Mouse (Mus musculus) midbrain, embryonic 14.5 days (tissue): Measurements from ENCODE around the gene Ctnna3. TPM values are rescaled to one million over a fixed set of nuclear protein-coding genes. Genes with fewer than 3 reads are reported as not detected.
A peak's percentile ranks its signal among the peaks of the same experiment; 100 is the strongest.
"Not testable (repeated sequence)": the region's sequence is repeated elsewhere in the genome, so short reads cannot be mapped to it uniquely, and the experiment has no call there.

ENCODE experiments used
- ATAC-seq: fragments of 200-750 bp; cut with Nextera tagmentation; 2 replicates; pipeline ENCODE4 v1.8.0; 2017; ENCODE audit warnings: moderate number of reproducible peaks, moderate library complexity; ENCODE audit not compliant: low FRiP score, low TSS enrichment
- DNase-seq: peaks from one replicate; pipeline ENCODE4 v3.0.0-alpha.2; 2015
- H3K27ac ChIP-seq: fragments of 300-500 bp; sonication (generic); replicated peaks from 2 replicates; pipeline ENCODE4 v1.5.1; 2014; ENCODE audit warnings: mild to moderate bottlenecking, low read depth, low read length, moderate library complexity
- H3K27me3 ChIP-seq: fragments of 300-500 bp; sonication (generic); 2 replicates; pipeline ENCODE4 v1.6.1; 2014; ENCODE audit warnings: low read length, control low read depth, mixed read lengths; ENCODE audit not compliant: control insufficient read depth, insufficient read depth
- H3K36me3 ChIP-seq: fragments of 300-500 bp; sonication (generic); 2 replicates; pipeline ENCODE4 v1.6.1; 2014; ENCODE audit warnings: low read length, control low read depth; ENCODE audit not compliant: control insufficient read depth, insufficient read depth
- H3K4me1 ChIP-seq: fragments of 300-500 bp; sonication (generic); 2 replicates; pipeline ENCODE4 v1.6.1; 2014; ENCODE audit warnings: mild to moderate bottlenecking, antibody characterized with exemption, low read length, control low read depth; ENCODE audit not compliant: control insufficient read depth, insufficient read depth
- H3K4me2 ChIP-seq: fragments of 300-500 bp; sonication (generic); 2 replicates; pipeline ENCODE4 v1.6.1; 2014; ENCODE audit warnings: mild to moderate bottlenecking, low read length, moderate library complexity
- H3K4me3 ChIP-seq: fragments of 300-500 bp; sonication (generic); replicated peaks from 2 replicates; pipeline ENCODE4 v1.5.1; 2014; ENCODE audit warnings: low read depth, low read length
- H3K9ac ChIP-seq: fragments of 300-500 bp; sonication (generic); replicated peaks from 2 replicates; pipeline ENCODE4 v1.6.1; 2014; ENCODE audit warnings: mild to moderate bottlenecking, low read length, moderate library complexity
- H3K9me3 ChIP-seq: fragments of 300-500 bp; sonication (generic); 2 replicates; pipeline ENCODE4 v1.6.1; 2016; ENCODE audit warnings: low read length, control low read depth, mixed read lengths; ENCODE audit not compliant: control insufficient read depth
- WGBS: fragments of 180-500 bp; shearing (Covaris S2); extraction: QIAGEN DNeasy Blood & Tissue Kit; methylation state at CpG from one replicate; pipeline ENCODE4 v1.1.7; 2014; 5-methylcytosine and 5-hydroxymethylcytosine counted together
- polyA plus RNA-seq: library from polyadenylated mRNA; unstranded; fragments of >200 nt; fragmentation: Nextera tagmentation; extraction: Ambion mirVana; gene quantifications from 2 replicates; pipeline ENCODE4 v1.2.1, GENCODE M21; 2014

Gene Ctnna3
- polyA plus RNA-seq, result 0.94 and 1.1 TPM in 2 replicates

DNA sequence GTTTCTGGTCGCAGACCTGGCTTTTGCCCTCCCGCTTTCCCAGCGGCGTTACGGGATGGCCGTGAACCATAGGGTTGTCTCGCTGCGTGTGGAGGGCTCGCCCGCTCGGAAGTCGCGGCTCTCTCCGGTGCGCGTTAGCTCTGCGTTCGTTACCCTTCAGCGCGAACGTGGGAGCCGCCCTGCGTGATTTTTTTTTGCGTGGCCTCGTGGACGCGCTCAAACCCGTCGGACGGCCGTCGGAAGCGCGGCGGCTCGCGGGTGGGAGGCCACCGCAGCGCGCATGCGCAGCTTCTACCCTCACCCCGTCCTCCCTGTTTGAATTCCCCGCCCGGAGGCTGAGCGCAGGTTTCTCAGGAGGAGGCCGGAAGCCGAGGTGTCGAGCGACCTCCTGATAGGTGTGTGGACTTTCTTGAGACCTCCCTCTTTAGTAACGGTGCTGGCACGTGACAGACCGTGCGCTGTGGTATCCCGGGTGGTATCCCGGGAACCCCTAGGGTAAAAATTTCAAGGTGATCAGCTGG is at the start of gene Ctnna3:
TSS of gene Ctnna3 (plus strand) at position 314 of the 521 bp plus-strand sequence.
- no peaks in the 10 kb centered on the region for H3K9me3 ChIP-seq
- H3K4me1 ChIP-seq, result no peaks in the 10 kb centered on the region
- DNase-seq (peak; percentile 98), ATAC-seq (peak; percentile 96)
- H3K9ac ChIP-seq, result peak within 1 kb of the TSS; percentile 54
- no peaks in the 10 kb centered on the region for H3K36me3 ChIP-seq
- H3K4me3 ChIP-seq, result peak within 1 kb of the TSS; percentile 77
- H3K27me3 ChIP-seq, result no peaks in the 10 kb centered on the region
- H3K4me2 ChIP-seq, result peak within 1 kb of the TSS; percentile 81
- WGBS, result under 1% methylated on average over 55 of the region's 55 CpGs
- H3K27ac ChIP-seq, result peak within 1 kb of the TSS; percentile 70

- H3K27ac ChIP-seq, result 0 out of 2 replicates have a peak within 1 kb of the TSS, but pooled peaks have one; percentile 32
- H3K36me3 ChIP-seq, result no peaks in the 10 kb centered on the region
- H3K9ac ChIP-seq, result peak within 1 kb of the TSS; percentile 69
- 7% methylated on average over 24 of the region's 24 CpGs for WGBS
- peak within 1 kb of the TSS; percentile 92 for H3K4me2 ChIP-seq
- H3K9me3 ChIP-seq, result no peaks in the 10 kb centered on the region
- ATAC-seq (no peak), DNase-seq (peak; percentile 18)
- peaks cover 4% of the 10 kb centered on the region; the same call in 1 of the 2 replicates for H3K27me3 ChIP-seq
- peak within 1 kb of the TSS; percentile 57 for H3K4me3 ChIP-seq
- H3K4me1 ChIP-seq, result peaks cover 8% of the 10 kb centered on the region; the same call in 1 of the 2 replicates
Measured at GRCm38 (mm10) chr10:63381498-63382280, 48.2 kb upstream of the Ctnna3 start, which contains the start of gene Sirt1. Sirt1 (minus strand) TSS chr10:63381704.

DNA sequence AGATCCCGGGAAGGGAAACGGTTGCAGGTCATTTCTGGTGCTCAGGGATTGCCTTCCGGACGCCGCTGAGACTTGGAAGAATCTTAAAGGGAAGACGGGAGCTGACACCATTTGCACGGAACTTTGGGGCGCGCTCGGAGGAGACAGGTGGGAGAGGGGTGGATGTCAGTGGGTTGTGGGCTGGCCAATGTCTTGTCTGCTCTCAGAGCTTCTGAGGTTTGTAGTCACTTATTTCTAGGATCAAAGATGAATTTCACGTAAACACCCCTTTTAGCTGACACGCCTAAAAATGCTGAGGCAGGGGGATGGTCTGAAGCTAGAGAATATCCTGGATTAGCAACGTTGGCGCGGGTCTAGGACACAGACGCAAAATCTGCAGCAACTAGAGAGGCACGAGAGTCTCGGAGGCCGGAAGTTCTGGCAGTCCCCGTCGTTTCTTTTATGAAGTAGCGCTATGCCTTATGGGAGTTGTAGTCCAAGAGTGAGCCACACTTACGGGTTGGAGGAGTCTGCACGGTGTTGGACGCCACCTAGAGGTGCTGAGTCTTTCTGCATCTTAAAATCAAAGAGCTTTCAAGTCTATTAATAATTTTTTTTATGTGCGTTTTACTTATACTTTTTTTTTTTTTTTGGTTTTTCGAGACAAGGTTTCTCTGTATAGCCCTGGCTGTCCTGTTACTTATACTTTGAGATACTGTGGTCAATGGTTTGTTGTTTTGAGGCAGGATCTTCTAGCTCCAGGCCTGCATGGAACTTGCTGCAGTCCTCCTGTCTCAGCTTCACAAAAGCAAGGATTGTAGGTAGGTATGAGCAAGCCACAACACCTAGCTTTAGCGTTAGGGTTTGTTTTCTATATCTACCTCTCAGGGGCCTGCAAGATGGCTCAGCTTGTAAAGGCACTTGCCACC is 47.3 kb upstream of the Ctnna3 start, which contains the start of gene Dnajc12:
TSS of gene Dnajc12 (plus strand) at position 72 of the 908 bp plus-strand sequence.
- H3K9me3 ChIP-seq, result no peaks in the 10 kb centered on the region
- under 1% methylated on average over 28 of the region's 28 CpGs for WGBS
- DNase-seq (peak; percentile 98), ATAC-seq (peak; percentile 93)
- H3K9ac ChIP-seq, result peak within 1 kb of the TSS; percentile 69
- peaks cover 8% of the 10 kb centered on the region; the same call in 1 of the 2 replicates for H3K4me1 ChIP-seq
- no peaks in the 10 kb centered on the region for H3K36me3 ChIP-seq
- H3K27ac ChIP-seq, result 0 out of 2 replicates have a peak within 1 kb of the TSS, but pooled peaks have one; percentile 32
- H3K4me2 ChIP-seq, result peak within 1 kb of the TSS; percentile 92
- peak within 1 kb of the TSS; percentile 57 for H3K4me3 ChIP-seq
- H3K27me3 ChIP-seq, result peaks cover 4% of the 10 kb centered on the region; the same call in 1 of the 2 replicates

DNA sequence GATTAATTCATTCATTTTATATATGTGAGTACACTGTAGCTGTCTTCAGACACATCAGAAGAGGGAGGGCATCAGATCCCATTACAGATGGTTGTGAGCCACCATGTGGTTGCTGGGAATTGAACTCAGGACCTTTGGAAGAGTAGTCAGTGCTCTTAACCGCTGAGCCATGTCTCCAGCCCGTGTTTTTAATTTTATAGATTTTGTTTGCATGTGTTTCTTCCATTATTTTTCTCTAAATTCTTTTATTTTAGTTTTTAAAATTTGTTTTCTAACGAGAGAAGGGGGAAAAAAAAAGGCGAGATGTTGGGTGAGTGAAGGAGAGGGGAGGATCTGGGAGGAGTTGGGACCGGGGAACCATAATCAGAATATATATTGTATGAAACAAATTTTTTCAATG is 44.0 kb upstream of the Ctnna3 start:
- H3K27ac ChIP-seq, result not testable (repeated sequence)

GRCm38 (mm10) chr10:63386444-63386843 is 43.5 kb upstream of the Ctnna3 start:
- under 1% methylated on average over 19 of the region's 19 CpGs for WGBS
- ATAC-seq, result peak; percentile 81
- no peaks in the 10 kb centered on the region for H3K27me3 ChIP-seq

More for the DNA sequence above, 44.0 kb upstream of the Ctnna3 start:
- H3K9ac ChIP-seq, H3K9me3 ChIP-seq, H3K4me1 ChIP-seq, H3K36me3 ChIP-seq, H3K27me3 ChIP-seq, DNase-seq, ATAC-seq: not testable (repeated sequence)
- WGBS, result 32% methylated on average over 5 of the region's 5 CpGs
- H3K4me3 ChIP-seq, result peak overlapping the region; percentile 53; the same call in 1 of the 2 replicates
- H3K4me2 ChIP-seq, result peak overlapping the region; percentile 72

GRCm38 (mm10) chr10:63386991-63387390 is 42.9 kb upstream of the Ctnna3 start:
- ATAC-seq (no peak), DNase-seq (peak; percentile 40)
- no peaks in the 10 kb centered on the region for H3K27me3 ChIP-seq
- H3K4me2 ChIP-seq, result peak overlapping the region; percentile 72
- no peaks in the 10 kb centered on the region for H3K36me3 ChIP-seq
- H3K9me3 ChIP-seq, result no peaks in the 10 kb centered on the region
- H3K4me3 ChIP-seq, result peak overlapping the region; percentile 53
- peak overlapping the region; percentile 63; the same call in 1 of the 2 replicates for H3K27ac ChIP-seq
- 2% methylated on average over 10 of the region's 10 CpGs for whole genome bisulfite sequencing
- peak overlapping the region; percentile 51; the same call in 1 of the 2 replicates for H3K9ac ChIP-seq
- H3K4me1 ChIP-seq, result 0 out of 2 replicates have a peak, but pooled peaks cover under 1% of the 10 kb centered on the region

More at GRCm38 (mm10) chr10:63386444-63386843, 43.5 kb upstream of the Ctnna3 start:
- Histone ChIP-seq H3K4me1 (peaks cover 6% of the 10 kb centered on the region; the same call in 1 of the 2 replicates), H3K4me2 (peak overlapping the region; percentile 72), H3K27ac (peak overlapping the region; percentile 63), H3K9ac (peak overlapping the region; percentile 51; the same call in 1 of the 2 replicates), H3K4me3 (peak overlapping the region; percentile 53), H3K36me3 (no peaks in the 10 kb centered on the region), H3K9me3 (no peaks in the 10 kb centered on the region)
- DNase-seq, result peak; percentile 92

GRCm38 (mm10) chr10:63388948-63389347 is 41.0 kb upstream of the Ctnna3 start:
- WGBS, result 54% methylated on average over 4 of the region's 4 CpGs
- no peak for ATAC-seq
- Histone ChIP-seq H3K4me1 (no peaks in the 10 kb centered on the region), H3K36me3 (no peaks in the 10 kb centered on the region), H3K9ac (no peak overlapping the region), H3K27me3 (no peaks in the 10 kb centered on the region), H3K9me3 (no peaks in the 10 kb centered on the region), H3K27ac (no peak overlapping the region), H3K4me2 (no peak overlapping the region), H3K4me3 (no peak overlapping the region)
- DNase-seq, result no peak

DNA sequence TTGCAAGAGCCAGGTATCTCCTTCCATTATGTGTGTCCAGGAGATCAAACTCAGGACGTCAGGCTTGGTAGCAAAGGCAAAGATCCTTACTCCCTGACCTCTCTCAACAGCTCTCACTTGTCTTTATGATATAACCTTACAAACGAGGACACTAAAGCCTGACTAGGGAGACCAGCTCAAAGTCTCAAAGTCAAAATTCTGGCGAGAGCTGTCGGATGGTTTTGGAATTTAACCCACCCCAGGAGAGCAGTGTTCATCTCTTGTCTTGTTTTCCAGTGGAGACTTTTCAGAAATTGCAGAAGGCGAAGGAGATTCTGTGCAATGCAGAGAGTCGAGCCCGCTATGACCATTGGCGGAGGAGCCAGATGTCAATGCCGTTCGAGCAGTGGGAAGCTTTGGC is 32.9 kb upstream of the Ctnna3 start:
- ATAC-seq, result no peak
- DNase-seq, result no peak
- Histone ChIP-seq H3K4me3 (no peak overlapping the region), H3K9ac (no peak overlapping the region), H3K27ac (no peak overlapping the region), H3K4me1 (no peaks in the 10 kb centered on the region), H3K36me3 (no peaks in the 10 kb centered on the region), H3K9me3 (no peaks in the 10 kb centered on the region), H3K4me2 (no peak overlapping the region), H3K27me3 (no peaks in the 10 kb centered on the region)
- 92% methylated on average over 10 of the region's 10 CpGs for WGBS
